Mouse (Mus musculus) hindbrain, embryonic 10.5 days (tissue): Measurements from ENCODE around the gene Gxylt2. TPM values are rescaled to one million over a fixed set of nuclear protein-coding genes. Genes with fewer than 3 reads are reported as not detected.

ENCODE experiments used
- DNase-seq: peaks from one replicate; pipeline ENCODE4 v3.0.0-alpha.2; 2017; ENCODE audit warnings: low spot score
- H3K27ac ChIP-seq: fragments of 300-500 bp; sonication (generic); 2 replicates; pipeline ENCODE4 v1.5.1; 2016; ENCODE audit warnings: mild to moderate bottlenecking, moderate library complexity
- H3K27me3 ChIP-seq: fragments of 300-500 bp; sonication (generic); 2 replicates; pipeline ENCODE4 v1.6.1; 2016; ENCODE audit warnings: mild to moderate bottlenecking; ENCODE audit not compliant: poor library complexity, insufficient read depth, severe bottlenecking
- H3K36me3 ChIP-seq: fragments of 300-500 bp; sonication (generic); 2 replicates; pipeline ENCODE4 v1.6.1; 2016; ENCODE audit warnings: mild to moderate bottlenecking, moderate library complexity
- H3K4me1 ChIP-seq: fragments of 300-500 bp; sonication (generic); replicated peaks from 2 replicates; pipeline ENCODE4 v1.6.1; 2016; ENCODE audit warnings: mild to moderate bottlenecking
- H3K4me3 ChIP-seq: fragments of 300-500 bp; sonication (generic); 2 replicates; pipeline ENCODE4 v1.5.1; 2016; ENCODE audit warnings: mild to moderate bottlenecking, moderate library complexity
- H3K9me3 ChIP-seq: fragments of 300-500 bp; sonication (generic); 2 replicates; pipeline ENCODE4 v1.6.1; 2016; ENCODE audit warnings: mild to moderate bottlenecking, moderate library complexity
- WGBS: fragments of 180-500 bp; shearing (Covaris S2); methylation state at CpG from one replicate; pipeline ENCODE4 v1.1.7; 2016; 5-methylcytosine and 5-hydroxymethylcytosine counted together
- polyA plus RNA-seq: library from polyadenylated mRNA; unstranded; fragments of >200 nt; fragmentation: Nextera tagmentation; extraction: Ambion mirVana; gene quantifications from 2 replicates; pipeline ENCODE4 v1.2.1, GENCODE M21; 2016

The Gxylt2 gene
- 2.4 and 3.1 TPM in 2 replicates for polyA plus RNA-seq

- no peaks in the 10 kb centered on the region for H3K9me3 ChIP-seq
- peak within 1 kb of the TSS; percentile 78 for H3K4me3 ChIP-seq
- peak; percentile 79 for DNase-seq
- peak within 1 kb of the TSS; percentile 87 for H3K27ac ChIP-seq
- WGBS: under 1% methylated on average over 77 of the region's 77 CpGs
- H3K4me1 ChIP-seq: peaks cover 34% of the 10 kb centered on the region
- no peaks in the 10 kb centered on the region for H3K36me3 ChIP-seq
- H3K27me3 ChIP-seq: peaks cover 59% of the 10 kb centered on the region
These were observed at the start of gene Gxylt2 for GRCm38 (mm10) chr6:100704574-100705365. Gene Gxylt2, plus strand, starts transcription at chr6:100704734.

DNA sequence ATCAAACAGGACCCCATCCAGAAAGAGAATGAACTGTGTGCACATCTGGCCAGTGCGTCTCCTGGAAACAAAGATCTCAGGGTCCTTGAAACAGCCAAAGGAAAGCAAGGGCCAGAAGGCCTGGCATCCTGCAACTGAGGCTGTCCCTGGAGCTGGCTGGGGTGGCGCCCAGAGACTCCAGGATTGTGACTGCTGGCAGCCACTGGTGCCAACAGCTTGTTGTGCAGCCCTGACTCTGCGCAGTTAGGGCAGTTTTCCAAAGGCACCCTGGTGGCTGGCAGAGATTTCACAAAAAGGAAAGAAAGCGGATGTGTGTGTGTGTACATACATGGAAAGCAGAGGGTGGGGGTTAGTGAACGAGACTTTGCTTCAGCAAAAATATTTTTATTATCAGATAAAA is 44.1 kb upstream of the Gxylt2 start:
- H3K4me1 ChIP-seq: no peaks in the 10 kb centered on the region
- H3K4me3 ChIP-seq: no peak overlapping the region
- 86% methylated on average over 5 of the region's 5 CpGs for WGBS
- no peaks in the 10 kb centered on the region for H3K9me3 ChIP-seq
- H3K27me3 ChIP-seq: no peaks in the 10 kb centered on the region
- no peak overlapping the region for H3K27ac ChIP-seq
- DNase-seq: no peak
- peaks cover 64% of the 10 kb centered on the region for H3K36me3 ChIP-seq

DNA sequence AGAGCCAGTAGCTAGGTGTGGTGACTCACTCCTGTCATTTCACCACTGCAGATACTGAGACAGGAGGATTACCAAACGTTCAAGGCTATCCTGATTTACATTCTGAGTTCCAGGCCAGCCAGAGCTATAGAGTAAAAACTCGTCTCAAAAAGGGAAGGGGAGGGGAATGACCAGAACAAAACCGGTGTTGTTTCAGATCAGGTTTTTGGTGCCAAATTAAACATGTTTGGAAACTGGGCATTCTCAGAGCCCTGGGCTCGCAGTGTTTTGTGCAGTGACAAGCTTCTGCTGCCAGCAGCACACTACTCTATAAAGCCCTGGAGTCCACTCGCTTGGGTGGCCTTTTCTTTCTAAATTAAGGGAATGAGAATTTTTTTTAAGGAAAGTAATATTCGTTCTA is 42.3 kb upstream of the Gxylt2 start:
- WGBS: 83% methylated on average over 6 of the region's 6 CpGs
- Histone ChIP-seq H3K27ac (no peak overlapping the region), H3K9me3 (no peaks in the 10 kb centered on the region), H3K36me3 (peaks cover 71% of the 10 kb centered on the region), H3K4me1 (no peaks in the 10 kb centered on the region), H3K27me3 (no peaks in the 10 kb centered on the region), H3K4me3 (no peak overlapping the region)
- no peak for DNase-seq

DNA sequence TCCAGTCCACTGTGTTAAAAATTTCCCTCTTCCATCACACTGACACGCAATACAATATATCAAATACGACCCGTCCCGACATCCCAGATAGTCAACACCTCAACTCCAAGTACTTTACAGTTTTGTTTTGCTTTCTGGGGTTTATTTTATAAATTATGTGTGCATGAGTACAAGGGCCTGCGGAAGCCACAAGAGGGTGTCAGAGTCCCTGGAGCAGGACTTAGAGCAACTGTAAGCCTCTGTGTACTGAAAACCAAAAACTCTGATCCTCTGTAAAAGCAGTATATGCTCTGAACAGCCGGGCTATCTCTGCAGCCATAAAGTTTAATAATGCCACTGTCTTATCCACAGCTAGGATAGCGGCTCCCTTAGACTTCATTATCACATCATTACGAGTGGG is 36.9 kb upstream of the Gxylt2 start:
- H3K4me3 ChIP-seq: no peak overlapping the region
- DNase-seq: no peak
- H3K36me3 ChIP-seq: peaks cover 33% of the 10 kb centered on the region
- WGBS: 92% methylated on average over 8 of the region's 8 CpGs
- H3K4me1 ChIP-seq: peaks cover 18% of the 10 kb centered on the region
- no peak overlapping the region for H3K27ac ChIP-seq
- 0 out of 2 replicates have a peak, but pooled peaks cover 6% of the 10 kb centered on the region for H3K27me3 ChIP-seq
- no peaks in the 10 kb centered on the region for H3K9me3 ChIP-seq

DNA sequence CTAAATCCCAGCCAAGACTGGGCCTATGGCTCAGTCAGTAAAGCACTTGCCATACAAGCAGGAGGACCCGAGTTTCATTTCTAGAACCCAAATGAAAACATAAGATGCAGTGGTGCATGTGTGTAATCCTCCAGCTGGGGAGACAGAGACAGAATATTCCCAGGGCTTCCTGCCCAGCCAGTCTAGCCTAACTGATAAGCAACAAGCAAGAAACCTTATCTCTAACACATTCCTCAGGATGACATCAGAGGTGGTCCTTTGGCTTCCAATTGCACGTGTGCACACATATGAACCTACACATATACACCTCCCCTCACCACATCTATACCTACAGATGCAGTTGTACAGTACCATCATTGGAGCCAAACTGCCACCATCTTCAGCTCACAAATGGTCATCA is 35.7 kb upstream of the Gxylt2 start:
- peaks cover 21% of the 10 kb centered on the region for H3K36me3 ChIP-seq
- DNase-seq: no peak
- H3K4me1 ChIP-seq: peaks cover 18% of the 10 kb centered on the region
- 83% methylated on average over 2 of the region's 2 CpGs for WGBS
- H3K27me3 ChIP-seq: 0 out of 2 replicates have a peak, but pooled peaks cover 6% of the 10 kb centered on the region
- no peaks in the 10 kb centered on the region for H3K9me3 ChIP-seq
- no peak overlapping the region for H3K4me3 ChIP-seq
- H3K27ac ChIP-seq: no peak overlapping the region

DNA sequence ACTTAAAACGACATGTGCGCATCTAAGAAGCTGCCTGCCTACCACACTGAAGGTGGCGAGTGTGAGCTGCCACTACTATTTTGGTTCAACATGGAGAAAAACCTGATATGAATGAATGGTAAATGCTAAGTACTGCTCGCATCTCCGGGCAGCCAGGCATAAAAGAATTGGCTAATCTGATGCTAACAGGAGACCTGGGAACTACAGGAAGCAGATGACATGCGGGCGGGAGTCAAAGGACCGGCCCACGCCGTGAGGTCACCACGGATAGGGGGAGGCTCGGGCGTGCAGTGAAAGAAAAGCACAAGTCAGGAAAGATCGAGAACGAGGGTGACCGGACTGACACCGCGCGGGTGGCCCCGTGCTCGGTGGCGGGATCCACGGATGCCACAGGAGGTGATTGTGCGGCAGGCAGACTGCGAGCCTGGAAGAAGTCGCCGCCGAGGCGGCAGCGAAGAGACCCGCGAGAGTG is 34.1 kb upstream of the Gxylt2 start:
- Histone ChIP-seq H3K4me1 (peaks cover 18% of the 10 kb centered on the region), H3K27me3 (0 out of 2 replicates have a peak, but pooled peaks cover 6% of the 10 kb centered on the region), H3K4me3 (peak overlapping the region; percentile 77), H3K9me3 (no peaks in the 10 kb centered on the region), H3K27ac (peak overlapping the region; percentile 88), H3K36me3 (peaks cover 7% of the 10 kb centered on the region; the same call in 1 of the 2 replicates)
- DNase-seq: peak; percentile 55
- under 1% methylated on average over 32 of the region's 32 CpGs for WGBS

- Histone ChIP-seq H3K4me1 (peaks cover 18% of the 10 kb centered on the region), H3K9me3 (no peaks in the 10 kb centered on the region), H3K27ac (peak within 1 kb of the TSS; percentile 88), H3K36me3 (0 out of 2 replicates have a peak, but pooled peaks cover 2% of the 10 kb centered on the region), H3K4me3 (peak within 1 kb of the TSS; percentile 77), H3K27me3 (0 out of 2 replicates have a peak, but pooled peaks cover 6% of the 10 kb centered on the region)
- peak; percentile 82 for DNase-seq
- under 1% methylated on average over 49 of the region's 49 CpGs for WGBS
These were observed 33.6 kb upstream of the Gxylt2 start, which contains the start of gene Shq1 for GRCm38 (mm10) chr6:100670880-100671344. Gene Shq1, minus strand, starts transcription at chr6:100671157.

- 0 out of 2 replicates have a peak, but pooled peaks cover 6% of the 10 kb centered on the region for H3K27me3 ChIP-seq
- H3K27ac ChIP-seq: no peak overlapping the region
- H3K36me3 ChIP-seq: no peaks in the 10 kb centered on the region
- peak overlapping the region; percentile 77 for H3K4me3 ChIP-seq
- no peak for DNase-seq
- WGBS: 10% methylated on average over 7 of the region's 7 CpGs
- H3K9me3 ChIP-seq: no peaks in the 10 kb centered on the region
- peaks cover 18% of the 10 kb centered on the region for H3K4me1 ChIP-seq
These were observed 33.1 kb upstream of the Gxylt2 start for GRCm38 (mm10) chr6:100671401-100671800.

- Histone ChIP-seq H3K27ac (no peak overlapping the region), H3K36me3 (no peaks in the 10 kb centered on the region), H3K9me3 (no peaks in the 10 kb centered on the region), H3K27me3 (0 out of 2 replicates have a peak, but pooled peaks cover 6% of the 10 kb centered on the region), H3K4me1 (peaks cover 12% of the 10 kb centered on the region), H3K4me3 (no peak overlapping the region)
- no peak for DNase-seq
- WGBS: 29% methylated on average over 6 of the region's 6 CpGs
These were observed 29.6 kb upstream of the Gxylt2 start for GRCm38 (mm10) chr6:100674974-100675373.

- no peaks in the 10 kb centered on the region for H3K9me3 ChIP-seq
- WGBS: 95% methylated on average over 6 of the region's 7 CpGs
- no peak overlapping the region for H3K4me3 ChIP-seq
- peaks cover 2% of the 10 kb centered on the region for H3K4me1 ChIP-seq
- H3K27ac ChIP-seq: no peak overlapping the region
- 0 out of 2 replicates have a peak, but pooled peaks cover 6% of the 10 kb centered on the region for H3K27me3 ChIP-seq
- H3K36me3 ChIP-seq: no peaks in the 10 kb centered on the region
- no peak for DNase-seq
These were observed 28.1 kb upstream of the Gxylt2 start for GRCm38 (mm10) chr6:100676461-100676860.

DNA sequence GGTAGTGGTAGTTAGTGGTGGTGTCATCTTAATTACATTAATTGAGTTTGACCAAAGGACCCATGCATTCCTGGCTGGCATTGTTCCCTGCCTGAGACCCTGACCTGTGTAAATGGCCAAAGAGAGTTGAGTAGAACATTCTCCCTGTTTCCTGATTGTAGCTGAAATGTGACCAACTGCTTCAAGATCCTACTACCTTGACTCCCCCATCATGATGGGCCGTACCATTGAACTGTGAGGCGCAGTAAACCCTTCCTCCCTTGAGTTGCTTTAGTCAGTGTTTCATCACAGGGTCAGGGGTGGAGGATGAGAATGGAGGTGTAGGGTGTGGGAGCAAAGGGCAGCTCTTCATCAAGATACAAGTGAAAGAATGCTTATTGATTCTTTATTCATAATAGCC is 25.9 kb upstream of the Gxylt2 start:
- WGBS: 96% methylated on average over 2 of the region's 2 CpGs
- H3K4me1 ChIP-seq: no peaks in the 10 kb centered on the region
- no peak overlapping the region for H3K4me3 ChIP-seq
- H3K36me3 ChIP-seq: no peaks in the 10 kb centered on the region
- no peaks in the 10 kb centered on the region for H3K9me3 ChIP-seq
- no peak overlapping the region for H3K27ac ChIP-seq
- DNase-seq: no peak
- no peaks in the 10 kb centered on the region for H3K27me3 ChIP-seq

DNA sequence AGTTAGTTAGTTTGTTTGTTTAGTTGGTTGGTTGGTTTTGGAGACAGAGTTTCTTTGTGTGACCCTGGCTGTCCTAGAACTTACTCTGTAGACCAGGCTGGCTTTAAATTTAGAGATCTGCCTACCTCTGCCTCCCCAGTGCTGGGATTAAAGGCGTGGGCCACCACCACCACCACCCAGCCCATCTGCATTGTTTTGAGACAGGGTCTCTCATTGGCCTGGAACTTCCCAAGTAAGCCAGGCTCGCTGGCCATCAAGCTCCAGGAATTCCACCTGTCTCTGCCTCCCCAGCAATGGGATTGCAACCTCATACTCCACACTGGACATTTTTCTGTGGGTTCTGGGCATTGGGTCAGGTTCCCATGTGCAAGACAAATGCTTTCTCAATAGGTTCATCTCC is 18.2 kb upstream of the Gxylt2 start:
- Histone ChIP-seq H3K9me3 (no peaks in the 10 kb centered on the region), H3K27ac (no peak overlapping the region), H3K4me3 (no peak overlapping the region), H3K4me1 (no peaks in the 10 kb centered on the region), H3K36me3 (no peaks in the 10 kb centered on the region), H3K27me3 (no peaks in the 10 kb centered on the region)
- WGBS: 81% methylated on average over 2 of the region's 2 CpGs
- DNase-seq: no peak

DNA sequence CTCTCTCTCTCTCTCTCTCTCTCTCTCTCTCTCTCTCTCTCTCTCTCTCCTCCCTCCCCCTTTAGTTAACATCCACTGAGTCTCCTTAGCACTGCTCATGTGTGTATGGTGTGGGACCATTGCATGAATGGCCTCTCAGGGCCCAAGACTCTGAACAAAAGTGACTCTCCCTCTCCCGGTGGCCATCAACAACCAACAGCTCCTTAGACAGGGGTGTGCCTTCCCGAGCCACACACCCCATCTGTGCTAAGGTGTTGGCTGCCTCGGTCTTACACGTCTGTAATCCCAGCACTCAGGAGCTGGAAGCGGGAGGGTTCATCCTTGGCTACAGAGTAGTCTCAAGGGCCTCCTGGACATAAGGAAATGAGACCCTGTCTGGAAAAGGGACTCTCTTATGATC is 4.5 kb upstream of the Gxylt2 start:
- no peaks in the 10 kb centered on the region for H3K36me3 ChIP-seq
- DNase-seq: no peak
- no peak overlapping the region for H3K27ac ChIP-seq
- H3K4me1 ChIP-seq: peaks cover 11% of the 10 kb centered on the region
- H3K27me3 ChIP-seq: peaks cover 25% of the 10 kb centered on the region
- no peak overlapping the region for H3K4me3 ChIP-seq
- WGBS: 85% methylated on average over 5 of the region's 5 CpGs
- no peaks in the 10 kb centered on the region for H3K9me3 ChIP-seq
